Mouse (Mus musculus) c-Kit-positive CD71-positive TER-119-negative erythroid progenitor cells, embryonic 14.5 days (primary cell): ENCODE measurements around the gene Bex1.

Experiments used
- DNase-seq: peaks from one replicate; pipeline ENCODE4 v3.0.0-alpha.2; 2013; ENCODE audit warnings: low read depth

Bex1 gene

GRCm38 (mm10) chrX:136171189-136172117 lies 43.9 kb downstream of the Bex1 start:
- DNase-seq: peak; percentile 20

- no peak for DNase-seq
Measured at GRCm38 (mm10) chrX:136170625-136171024, 44.7 kb downstream of the Bex1 start.
